Mouse (Mus musculus) urinary bladder, adult 2 months (tissue): ENCODE measurements around the gene Gsk3b. TPM values are rescaled to one million over a fixed set of nuclear protein-coding genes. Genes with fewer than 3 reads are reported as not detected.
"Not testable (repeated sequence)": the region's sequence is repeated elsewhere in the genome, so short reads cannot be mapped to it uniquely, and the experiment has no call there.

ENCODE experiments used
- DNase-seq: peaks from one replicate; pipeline ENCODE4 v3.0.0; 2022; ENCODE audit warnings: low spot score
- polyA plus RNA-seq: library from polyadenylated mRNA; depleted of rRNA; stranded (reverse); fragments of >200 nt; gene quantifications from 2 replicates; pipeline ENCODE4 v1.2.3, GENCODE M21; 2012

Gene Gsk3b
- polyA plus RNA-seq, 1 experiment: 10.4 TPM

DNA sequence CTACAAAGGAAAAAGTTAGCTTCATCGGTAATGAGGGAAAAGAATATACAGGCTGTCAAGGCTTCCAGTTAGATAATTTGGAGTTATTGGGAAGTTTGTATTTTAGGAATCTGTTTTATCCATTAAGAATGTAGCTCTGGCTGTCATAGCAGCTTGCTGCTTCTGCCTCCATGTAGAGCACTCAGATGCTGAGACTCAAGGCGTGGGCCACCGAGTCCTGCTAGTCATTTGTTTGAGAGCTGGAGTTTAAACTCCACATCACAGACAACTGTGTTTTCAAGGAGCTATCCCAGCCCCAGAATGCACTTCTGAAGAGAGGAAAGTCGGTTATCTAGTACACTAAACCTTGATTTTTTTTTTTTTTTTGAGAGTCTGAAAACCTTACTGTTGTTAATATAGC is 101.2 kb downstream of the Gsk3b start:
- no peak for DNase-seq

DNA sequence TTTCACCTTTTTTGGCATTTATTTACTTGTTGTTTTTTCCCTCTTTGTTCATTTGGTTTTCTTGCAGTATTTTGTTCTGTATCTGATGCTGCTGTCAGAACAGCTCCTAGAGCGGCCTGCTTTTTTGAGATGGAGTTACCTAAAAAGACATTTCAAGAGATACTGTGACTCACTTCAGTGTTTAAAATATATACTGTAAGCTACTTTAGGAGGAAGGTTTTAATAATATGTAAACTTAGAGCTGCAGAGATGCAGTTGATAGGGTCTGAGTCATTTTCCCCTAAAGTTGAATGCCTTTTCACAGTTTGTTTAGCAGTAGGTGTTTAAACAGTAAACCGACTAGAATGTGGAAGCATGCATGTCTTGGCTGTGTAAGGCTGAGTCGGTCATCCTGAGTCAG is 101.7 kb downstream of the Gsk3b start:
- DNase-seq: no peak

DNA sequence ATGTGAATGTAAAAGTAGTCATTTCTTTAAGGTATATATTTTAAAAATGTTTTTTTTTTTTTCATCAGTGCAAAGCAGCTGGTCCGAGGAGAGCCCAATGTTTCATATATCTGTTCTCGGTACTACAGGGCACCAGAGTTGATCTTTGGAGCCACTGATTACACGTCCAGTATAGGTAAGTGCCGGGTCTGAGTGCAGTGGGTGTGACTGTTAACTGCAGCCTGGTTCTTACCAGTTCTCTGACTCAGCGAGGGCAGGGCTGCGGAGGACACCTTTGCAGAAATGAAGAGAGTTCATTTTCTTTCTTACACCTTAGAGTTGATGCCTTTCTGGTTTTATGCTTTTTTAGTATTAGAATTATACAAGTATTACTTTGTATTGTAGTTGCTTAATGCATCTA is 102.7 kb downstream of the Gsk3b start:
- no peak for DNase-seq

DNA sequence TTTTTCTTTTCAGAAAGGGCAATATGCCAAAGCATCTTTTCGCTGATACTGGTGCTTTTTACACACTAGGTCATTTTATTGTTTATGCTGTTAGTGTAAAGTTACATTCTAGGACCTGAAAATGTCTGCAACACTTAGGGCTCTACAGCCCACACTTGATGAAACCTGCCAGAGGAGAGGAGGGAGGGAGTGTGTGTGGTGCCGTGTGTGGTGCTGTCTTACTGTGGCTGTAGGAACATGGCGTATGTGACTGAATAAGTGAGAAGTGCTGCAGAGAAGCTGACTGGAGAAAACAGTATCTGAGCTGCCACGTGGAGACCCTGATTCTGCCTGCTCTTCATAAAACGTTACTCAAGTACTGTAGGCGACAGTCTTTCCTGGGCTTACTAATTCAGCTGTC is 103.8 kb downstream of the Gsk3b start:
- no peak for DNase-seq

DNA sequence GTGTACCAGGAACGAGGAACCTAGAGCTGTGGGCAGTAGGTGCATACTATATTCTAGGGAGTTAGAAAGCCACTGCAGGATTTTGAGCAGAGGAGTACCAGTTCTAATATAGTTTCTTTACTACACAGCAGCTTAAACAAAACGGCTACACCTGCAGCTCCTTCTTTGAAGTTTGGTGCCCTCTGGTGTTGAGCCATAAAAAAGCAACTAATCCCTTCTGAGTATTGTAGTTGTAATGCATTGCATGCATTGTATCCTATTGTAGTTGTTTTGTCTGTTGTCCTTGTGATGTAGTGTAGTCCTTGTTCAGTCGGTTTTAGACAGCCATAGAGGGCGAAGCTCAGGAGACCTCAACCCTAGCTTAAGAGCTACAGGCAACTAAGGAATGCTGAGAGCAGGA is 108.5 kb downstream of the Gsk3b start:
- no peak for DNase-seq

DNA sequence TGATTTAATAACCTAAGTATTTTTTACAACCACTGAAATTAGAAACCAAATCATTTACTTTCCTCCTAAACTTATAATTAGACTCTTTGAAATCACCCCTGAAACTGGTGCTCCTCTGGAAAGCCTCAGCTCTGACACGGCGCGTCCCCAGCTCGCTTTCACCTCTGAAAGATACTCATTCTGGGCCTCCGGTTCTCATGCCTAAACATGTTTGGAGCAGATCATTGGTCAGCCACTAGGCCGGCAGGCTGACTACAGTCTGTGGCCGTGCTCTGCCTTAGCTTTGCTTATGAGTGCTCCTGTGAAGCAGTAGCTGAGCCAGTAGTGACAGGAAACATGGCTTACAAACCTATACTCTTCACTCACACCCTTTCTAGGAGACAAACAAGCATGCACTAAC is 116.5 kb downstream of the Gsk3b start:
- DNase-seq: no peak

DNA sequence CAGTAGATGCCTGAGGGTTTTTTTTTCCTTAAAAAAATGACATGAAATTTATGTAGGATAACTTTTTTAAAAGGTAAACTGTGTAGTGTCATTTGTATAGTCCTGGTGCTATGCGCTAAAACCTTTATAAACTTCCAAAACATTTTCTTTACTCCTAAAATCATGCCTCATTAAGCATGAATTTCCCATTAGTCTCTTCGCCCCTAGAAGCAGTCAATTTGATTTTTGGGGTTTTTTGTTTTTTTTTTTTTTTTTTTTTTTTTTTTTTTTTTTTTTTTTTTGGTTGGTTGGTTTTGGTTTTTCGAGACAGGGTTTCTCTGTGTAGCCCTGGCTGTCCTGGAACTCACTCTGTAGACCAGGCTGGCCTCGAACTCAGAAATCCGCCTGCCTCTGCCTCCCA is 133.7 kb downstream of the Gsk3b start:
- DNase-seq: not testable (repeated sequence)

DNA sequence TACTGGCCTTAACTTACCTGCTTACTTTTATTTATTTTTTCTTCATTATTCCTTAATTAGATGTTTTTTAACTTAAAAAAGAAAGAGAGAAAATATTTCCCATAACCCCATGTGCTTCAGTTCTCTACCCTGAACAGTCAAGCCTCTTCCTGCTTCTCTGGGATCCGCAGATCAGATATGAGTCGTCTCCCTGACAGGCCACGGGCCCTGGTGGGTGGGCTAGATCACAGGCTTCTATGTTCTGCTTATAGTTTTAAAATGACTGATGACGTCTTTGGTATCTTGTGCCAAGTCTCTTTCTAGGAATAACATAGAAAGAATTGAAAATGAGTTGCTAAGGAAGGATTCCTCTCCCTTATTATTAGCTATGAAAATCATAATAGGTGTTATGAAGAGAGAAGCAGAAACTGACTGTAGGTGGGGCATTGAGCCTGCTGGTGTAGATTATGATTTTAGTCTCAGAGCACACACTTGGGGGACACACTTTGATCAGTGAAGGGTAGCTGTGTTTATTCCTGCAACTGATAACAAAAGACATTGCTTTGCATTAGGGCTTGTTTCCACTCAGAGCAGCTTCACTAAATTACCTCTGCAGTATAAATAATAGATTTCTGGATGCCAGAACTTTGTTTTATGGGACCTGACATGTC is 148.3 kb downstream of the Gsk3b start:
- DNase-seq: no peak

DNA sequence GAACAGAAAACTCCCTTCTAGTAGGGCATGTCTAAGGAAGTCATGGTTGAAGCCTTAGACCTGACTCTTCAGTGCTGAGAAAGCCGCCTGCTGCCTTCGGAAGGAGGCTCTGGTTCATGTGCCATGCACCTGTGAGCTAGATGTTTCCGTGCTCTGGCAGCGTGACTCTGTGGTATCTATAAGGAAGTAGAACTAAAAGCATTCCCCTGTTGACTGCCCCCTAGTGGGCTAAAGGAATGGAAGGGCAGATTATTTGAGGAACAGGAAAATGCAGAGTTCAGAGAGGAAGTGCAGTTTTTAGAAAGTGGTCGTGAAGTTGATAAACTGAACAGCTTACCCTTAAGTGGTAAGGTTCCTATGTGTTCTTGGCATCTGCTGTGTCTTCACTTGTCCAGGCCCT is 150.9 kb downstream of the Gsk3b start:
- DNase-seq: no peak

DNA sequence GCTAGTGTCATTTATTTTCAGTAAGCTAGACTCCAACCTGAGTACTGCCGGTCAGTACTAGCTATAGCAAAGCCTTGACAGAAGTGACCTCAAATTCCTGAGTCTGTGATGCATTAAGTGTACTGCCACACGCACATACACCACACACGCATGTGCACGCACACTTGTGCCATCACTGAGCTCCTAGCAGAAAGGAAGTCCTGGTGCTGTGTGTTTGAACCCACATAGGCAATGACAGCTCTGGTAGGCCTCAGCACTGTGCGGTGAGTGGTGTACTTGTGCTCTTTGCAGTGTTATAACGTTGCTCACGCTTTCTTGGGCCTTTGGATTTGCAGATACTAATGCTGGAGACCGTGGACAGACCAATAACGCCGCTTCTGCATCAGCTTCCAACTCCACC is 151.4 kb downstream of the Gsk3b start:
- DNase-seq: no peak

DNA sequence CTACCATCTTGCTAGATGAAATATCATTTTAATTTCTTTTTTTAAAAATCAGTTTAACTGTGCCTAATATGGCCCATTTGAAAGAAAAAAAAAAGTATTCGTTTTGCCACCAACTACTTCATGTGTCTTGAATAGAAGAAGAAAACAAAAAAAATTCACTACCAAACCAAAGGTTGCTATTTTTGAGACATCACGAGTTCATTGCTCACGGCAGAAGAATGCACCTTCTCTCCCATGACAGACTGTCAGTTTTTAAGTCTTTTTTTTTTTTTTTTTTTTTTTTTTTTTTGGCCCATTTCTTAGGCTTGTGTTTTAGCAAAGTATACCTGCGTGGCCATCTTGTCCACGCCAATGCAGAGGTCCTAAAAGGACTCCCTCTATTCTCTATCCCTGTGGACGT is 155.3 kb downstream of the Gsk3b start:
- DNase-seq: no peak

DNA sequence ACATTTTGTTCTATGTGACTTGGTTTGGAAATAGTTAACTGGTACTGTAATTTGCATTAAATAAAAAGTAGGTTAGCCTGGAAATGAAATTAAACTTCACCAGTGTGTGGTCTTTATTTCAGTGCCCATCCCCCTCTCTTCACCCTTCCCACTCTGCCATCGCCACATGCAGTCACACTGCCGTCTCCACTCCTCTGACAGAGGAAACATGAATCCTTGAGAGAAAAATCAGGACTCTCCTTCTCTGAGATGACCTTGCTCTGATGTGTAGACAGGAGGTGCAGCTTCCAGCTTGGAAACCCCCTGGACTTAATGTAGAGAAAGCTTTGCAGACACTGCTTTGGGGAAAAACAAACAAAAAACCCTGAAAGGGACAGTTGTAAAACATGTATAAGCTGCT is 156.6 kb downstream of the Gsk3b start:
- no peak for DNase-seq

DNA sequence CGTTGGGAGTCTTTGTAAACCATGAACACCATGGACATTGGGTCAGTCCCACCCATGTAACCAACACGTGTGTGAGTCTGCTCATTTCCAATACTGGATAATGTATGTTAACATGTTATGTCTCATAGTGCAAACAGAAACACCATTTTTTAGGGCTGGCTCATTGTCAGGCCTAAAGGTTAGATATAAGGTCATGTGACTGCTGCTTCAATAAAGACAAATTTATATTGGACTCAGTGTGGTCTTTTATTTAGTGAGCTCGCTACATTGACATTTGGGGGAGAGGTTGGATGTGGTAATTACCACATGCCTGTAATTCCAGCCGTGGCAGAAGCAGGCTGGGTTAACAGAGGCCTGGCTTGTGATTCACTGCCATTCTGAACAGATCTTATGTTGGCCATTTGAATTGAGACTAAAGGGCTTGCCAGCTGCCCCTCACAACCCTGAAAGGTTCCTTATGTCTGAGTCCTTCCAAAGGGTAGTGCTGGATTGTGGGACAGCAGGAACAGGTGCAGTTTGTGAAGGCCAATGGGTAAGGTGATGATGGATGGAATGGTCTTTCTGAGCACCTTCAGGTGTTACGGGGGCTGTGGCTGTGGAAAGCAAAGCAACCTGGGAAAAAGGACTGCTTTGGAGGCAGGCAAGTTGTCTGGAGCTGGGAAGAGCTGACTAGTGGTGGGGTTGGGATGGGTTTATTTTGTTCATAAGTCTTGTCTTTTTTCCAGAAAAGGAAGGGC is 157.2 kb downstream of the Gsk3b start:
- DNase-seq: no peak

DNA sequence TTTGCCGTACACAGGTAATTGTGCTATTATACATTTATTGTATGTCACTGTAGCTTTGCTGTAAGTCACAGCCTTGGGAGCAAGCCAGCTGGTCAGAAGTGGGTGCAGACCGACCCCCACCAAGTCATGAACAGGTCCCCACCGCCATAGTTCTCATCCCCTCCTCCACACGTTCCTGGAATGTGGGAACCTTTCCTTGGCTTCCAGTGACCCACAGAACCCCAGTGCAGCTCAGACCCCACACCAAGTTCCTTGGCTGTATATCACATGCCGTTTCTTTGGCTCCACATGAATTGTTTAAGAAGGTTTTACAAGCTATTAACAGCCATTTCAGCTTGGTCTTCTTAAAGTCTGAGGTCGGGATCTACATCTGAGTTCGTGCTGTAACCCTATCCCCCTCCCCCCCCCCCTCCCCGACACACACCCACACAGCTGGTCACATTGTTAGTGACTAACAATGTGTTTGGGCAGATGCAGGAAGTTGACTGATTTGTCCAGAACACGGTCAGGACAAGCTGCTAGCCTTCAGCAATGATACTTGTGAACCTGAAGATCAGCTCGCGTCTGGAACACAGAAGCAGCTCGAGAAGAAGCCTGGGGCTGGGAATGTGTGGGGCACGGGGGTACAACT is 159.6 kb downstream of the Gsk3b start:
- no peak for DNase-seq

DNA sequence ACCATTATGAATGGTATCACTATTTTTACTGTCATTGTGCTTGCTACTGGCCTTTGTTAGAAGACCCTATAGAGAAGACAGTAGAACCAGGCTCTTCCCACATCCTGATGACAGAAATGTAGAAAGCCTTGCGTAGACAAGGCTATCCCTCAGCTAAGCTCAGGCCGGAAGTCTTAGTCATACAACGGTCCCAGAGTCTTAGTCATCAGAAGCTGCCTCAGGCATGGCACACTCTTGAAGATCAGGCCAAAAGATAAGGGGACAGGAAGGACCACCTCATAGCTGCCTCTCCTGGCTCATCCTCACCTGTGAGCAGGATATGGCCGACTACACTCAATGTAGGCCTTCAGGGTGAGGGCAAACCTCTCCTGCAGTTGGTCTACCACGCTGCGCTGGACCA is 161.7 kb downstream of the Gsk3b start:
- no peak for DNase-seq

DNA sequence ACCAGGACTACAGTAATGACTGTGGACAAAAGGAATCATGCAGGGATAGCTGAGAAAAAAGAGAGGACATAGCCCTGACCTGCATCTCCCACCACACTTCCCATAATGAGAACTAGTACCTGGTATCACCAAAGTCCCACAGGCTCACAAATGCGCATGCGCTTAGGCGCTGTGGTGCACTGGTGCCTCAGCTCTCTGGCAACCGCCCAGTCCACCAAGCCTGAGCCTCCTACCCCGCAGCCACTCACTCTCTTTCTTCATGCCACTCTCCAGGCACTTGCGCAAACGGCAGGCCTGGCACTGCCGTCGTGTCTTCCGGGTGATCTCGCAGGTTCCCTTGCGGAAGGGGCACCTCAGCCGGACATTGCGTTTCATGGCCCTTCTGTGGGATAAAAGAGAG is 165.2 kb downstream of the Gsk3b start:
- DNase-seq: no peak

DNA sequence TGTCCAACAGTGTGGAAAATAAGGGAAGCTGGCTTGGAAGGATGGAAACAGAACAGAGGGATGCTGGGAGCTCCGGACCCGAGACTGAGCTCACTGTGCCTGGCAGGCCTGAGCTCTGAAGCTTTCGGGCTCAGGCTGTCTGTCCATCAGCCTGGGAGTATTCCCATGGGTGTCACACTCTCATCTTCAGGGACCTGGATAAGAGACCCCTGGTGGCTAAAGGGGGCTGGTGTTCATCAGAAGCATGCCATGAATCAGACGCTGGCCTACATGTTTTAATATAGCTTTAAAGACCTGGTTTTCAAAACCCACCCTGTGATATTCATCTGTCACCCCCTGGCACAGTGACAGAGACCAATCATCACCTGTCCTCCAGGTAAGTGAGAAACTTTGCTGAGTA is 166.3 kb downstream of the Gsk3b start:
- DNase-seq: no peak

DNA sequence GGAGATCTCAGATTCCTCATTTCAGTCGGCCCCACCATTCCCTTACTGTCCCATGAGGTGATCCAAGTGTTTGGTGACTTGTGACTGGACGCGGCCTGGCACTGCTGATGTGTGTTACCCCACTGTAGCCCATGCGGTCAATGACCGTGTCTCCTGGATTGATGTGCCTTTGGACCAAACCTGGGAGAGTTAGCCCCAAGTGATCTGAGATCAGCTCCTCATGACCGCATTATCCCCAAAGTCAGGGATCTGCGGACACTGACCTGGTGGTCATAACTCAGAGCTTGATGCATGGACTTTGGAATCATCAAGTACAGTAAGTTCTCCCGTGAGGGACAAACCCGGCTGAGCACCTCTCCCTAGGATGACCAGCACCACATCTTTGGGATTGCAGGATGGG is 167.1 kb downstream of the Gsk3b start:
- DNase-seq: no peak

DNA sequence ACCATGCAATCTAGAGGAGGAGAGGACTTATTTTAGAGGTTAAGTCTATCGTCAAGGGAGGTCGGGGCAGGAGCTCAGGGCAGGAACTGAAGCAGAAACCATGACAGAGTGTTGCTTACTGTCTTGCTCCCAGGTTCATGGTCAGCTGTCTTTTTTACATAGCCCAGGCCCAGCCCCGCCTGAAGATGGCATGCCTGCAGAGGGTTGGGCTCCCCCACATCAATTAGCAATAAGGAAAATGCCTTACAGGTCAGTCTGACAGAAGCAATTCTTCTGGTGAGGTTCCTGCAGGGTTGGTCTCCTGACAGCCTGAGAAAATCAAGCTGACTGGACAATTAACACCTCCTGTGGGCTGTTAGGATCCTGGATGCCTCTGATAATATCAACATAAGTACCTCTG is 182.8 kb downstream of the Gsk3b start:
- DNase-seq: no peak

DNA sequence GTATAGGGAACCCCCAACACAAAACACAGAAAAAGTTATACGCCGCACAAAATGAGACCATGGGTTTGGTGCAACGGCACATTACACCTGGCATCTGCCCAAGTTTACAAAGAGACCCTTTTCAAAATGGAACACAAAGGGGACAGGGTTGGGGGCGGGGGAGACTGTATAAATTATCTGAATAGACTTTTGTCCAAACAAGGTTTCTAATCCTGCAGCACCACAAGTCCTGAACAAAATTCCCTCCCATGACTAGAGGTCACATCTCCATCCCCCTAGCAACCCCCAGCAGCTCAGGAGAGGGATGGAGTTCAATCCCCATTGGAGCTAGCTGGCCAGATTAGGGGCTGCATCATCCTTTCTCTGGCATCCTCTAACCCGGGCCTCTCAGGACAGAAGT is 183.7 kb downstream of the Gsk3b start:
- DNase-seq: no peak

DNA sequence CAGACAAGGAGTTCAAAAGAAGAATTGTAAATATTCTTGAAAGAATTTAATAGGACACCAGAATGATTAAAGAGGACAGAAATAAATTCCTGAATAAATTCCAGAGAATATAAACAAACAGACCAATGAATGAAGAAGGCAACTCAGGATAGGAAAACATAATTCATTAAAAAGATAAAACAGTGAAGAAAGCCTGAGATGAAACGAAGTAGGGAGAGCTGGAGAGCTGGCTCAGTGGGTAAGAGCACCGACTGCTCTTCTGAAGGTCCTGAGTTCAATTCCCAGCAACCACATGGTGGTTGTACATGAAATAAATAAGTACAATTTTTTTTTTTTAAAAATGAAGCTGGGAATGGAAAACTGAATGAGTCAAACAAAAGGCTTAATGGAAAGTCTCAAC is 185.9 kb downstream of the Gsk3b start:
- no peak for DNase-seq

DNA sequence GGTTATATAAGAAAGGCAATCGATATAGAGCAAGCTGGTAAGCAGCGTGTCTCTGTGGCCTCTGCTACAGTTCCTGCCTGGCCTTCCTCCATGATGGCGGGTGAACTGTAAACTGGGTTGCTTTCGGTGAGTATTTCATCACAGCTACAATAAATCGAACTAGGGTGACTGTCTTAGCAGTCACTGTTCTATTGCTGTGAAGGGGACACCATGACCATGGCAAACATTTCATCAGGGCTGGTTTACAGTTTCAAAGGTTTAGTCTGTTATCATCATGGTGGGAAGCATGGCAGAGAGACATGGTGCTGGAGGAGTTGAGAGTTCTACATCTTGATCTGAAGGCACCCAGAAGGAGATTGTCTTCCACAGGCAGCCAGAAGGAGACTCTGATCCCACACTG is 191.0 kb downstream of the Gsk3b start:
- no peak for DNase-seq

DNA sequence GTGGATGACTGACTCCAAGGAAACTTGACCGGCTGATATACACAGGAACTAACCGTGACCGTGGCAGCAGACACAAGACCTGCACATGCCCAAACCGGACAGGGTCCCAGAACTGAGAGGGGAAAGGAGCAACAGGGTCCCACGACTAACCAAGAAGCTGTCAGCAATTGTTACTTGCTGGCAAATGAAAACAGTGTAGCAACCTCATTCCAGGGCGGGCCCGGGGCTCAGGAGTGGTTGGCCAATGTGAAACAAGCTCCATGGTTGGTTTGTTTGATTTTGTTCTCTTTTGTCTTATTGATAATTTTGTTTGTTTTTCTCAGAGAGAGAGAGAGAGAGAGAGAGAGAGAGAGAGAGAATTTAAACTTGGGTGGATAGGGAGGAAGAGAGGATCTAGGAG is 192.2 kb downstream of the Gsk3b start:
- DNase-seq: no peak
